Mouse (Mus musculus): ENCODE measurements around the gene Arl11.

GRCm38 (mm10) chr14:61320765-61321164, 11.2 kb downstream of the Arl11 start:
- TF ChIP-seq POLR2A (IDR thresholded peaks at IDR 0.05; ENCODE audit: insufficient read depth, low read length) (no peak), CTCF (IDR thresholded peaks at IDR 0.05; ENCODE audit: low read depth, low read length) (no peak), EP300 (IDR thresholded peaks at IDR 0.05; ENCODE audit: insufficient read depth, low read depth, low read length) (no peak)
